Mouse (Mus musculus): Measurements from ENCODE around the gene Mtfp1. TPM values are rescaled to one million over a fixed set of nuclear protein-coding genes. Genes with fewer than 3 reads are reported as not detected.
"Not testable (repeated sequence)": the region's sequence is repeated elsewhere in the genome, so short reads cannot be mapped to it uniquely, and the experiment has no call there.

Gene Mtfp1
- polyA plus RNA-seq (2015; fragmentation: Nextera tagmentation; extraction: Ambion mirVana): 32.2 and 37.0 TPM in 2 replicates

DNA sequence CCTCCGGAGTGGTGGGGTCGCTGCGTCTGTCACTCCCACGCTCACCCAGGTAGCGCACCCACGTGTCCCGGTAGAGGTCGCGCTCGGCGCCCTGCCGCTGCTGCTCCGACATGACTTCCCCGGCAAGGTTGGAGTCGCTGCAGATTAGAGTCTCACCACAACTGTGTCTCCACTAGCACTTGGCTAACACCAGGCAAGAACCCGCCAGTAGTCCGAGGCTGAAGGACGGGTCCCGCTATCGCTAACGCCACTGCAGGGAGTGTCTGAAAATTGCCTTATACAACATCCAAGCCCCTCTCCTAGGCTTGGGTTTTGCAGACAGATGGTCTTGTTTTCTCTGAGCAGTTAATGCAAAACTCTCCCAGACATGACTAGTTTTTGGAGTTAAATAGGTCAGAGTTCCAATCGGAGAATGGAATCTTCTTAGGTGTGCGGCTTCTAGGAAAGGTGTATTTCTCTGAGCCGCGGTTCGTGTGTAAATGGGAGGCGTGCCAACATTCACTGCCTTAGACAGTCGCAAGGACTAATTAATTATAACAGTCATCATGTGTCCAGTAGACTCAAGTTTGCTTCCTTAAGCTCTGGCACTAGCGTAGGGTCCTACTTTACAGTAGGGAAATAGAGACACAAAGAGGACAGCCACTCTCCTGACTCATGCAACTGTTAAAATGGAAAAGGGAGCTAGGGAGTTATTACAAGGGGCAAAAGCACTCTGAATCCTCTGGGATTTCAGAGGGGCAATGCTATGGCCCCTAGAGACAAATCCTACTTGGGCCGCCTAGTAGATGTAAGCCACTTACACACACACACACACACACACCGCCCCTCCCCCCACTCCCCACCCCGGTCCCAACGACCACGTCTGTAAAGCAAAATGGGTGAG is at the start of gene Mtfp1:
Gene Mtfp1 (minus strand): TSS at position 275 of the 883 bp plus-strand sequence.
- peak; percentile 9; the same call in 1 of the 2 replicates for ATAC-seq
- Histone ChIP-seq H3K9ac (peak within 1 kb of the TSS; percentile 58), H3K36me3 (peaks cover 18% of the 10 kb centered on the region), H3K4me2 (replicated peaks) (peak within 1 kb of the TSS; percentile 75), H3K27ac (peak within 1 kb of the TSS; percentile 84), H3K4me1 (replicated peaks) (peaks cover 19% of the 10 kb centered on the region), H3K4me3 (replicated peaks) (peak within 1 kb of the TSS; percentile 53), H3K9me3 (no peaks in the 10 kb centered on the region), H3K27me3 (replicated peaks) (no peaks in the 10 kb centered on the region; the same call in 1 of the 2 replicates)
- 8% methylated on average over 29 of the region's 34 CpGs for WGBS

DNA sequence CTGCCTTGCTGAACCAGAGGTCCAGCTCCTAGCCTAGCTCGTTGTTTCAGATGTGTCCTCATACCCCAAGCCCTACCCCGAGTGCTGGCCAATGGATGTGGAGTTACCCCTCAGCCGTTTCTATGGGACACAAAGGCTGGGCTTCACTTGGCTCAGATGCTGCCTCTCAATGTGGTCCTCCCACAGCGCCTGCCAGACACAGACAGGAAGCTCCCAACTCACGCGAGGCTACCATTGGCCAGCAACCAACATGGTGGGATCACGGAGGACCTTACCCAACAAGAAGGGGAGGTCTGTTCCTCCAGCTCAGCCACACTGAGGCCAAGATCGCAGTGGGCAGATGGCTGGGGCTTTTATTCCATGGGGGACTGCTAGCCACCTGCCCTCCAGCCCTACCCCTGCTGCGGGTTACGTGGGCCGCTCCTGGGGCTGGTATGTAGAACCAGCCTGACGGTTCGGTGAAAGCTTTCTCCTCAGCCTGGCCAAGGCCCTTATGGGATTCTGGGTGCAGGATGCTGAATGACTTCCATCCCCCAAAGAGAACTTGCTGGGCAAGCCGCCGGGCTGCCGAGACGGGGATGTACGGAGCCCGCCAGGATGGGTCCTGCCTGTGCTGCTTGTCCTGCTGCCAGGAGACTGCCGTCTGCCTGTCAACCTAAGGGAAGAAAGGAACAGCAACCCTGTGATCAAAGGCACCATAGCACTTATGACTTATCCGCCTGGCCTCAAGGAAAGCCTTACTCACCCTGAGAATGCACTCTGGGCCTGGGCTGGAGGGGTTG is 48.2 kb upstream of the Mtfp1 start:
- H3K4me1 ChIP-seq (replicated peaks): no peaks in the 10 kb centered on the region
- no peak for ATAC-seq
- H3K4me3 ChIP-seq (replicated peaks): no peak overlapping the region
- H3K9me3 ChIP-seq: no peaks in the 10 kb centered on the region
- H3K36me3 ChIP-seq: peaks cover 15% of the 10 kb centered on the region
- H3K4me2 ChIP-seq (replicated peaks): no peak overlapping the region
- no peaks in the 10 kb centered on the region for H3K27me3 ChIP-seq (replicated peaks)
- 92% methylated on average over 21 of the region's 21 CpGs for WGBS
- no peak overlapping the region for H3K9ac ChIP-seq
- H3K27ac ChIP-seq: no peak overlapping the region

GRCm38 (mm10) chr11:4142352-4142751 is 47.1 kb upstream of the Mtfp1 start:
- peaks cover 16% of the 10 kb centered on the region for H3K36me3 ChIP-seq

DNA sequence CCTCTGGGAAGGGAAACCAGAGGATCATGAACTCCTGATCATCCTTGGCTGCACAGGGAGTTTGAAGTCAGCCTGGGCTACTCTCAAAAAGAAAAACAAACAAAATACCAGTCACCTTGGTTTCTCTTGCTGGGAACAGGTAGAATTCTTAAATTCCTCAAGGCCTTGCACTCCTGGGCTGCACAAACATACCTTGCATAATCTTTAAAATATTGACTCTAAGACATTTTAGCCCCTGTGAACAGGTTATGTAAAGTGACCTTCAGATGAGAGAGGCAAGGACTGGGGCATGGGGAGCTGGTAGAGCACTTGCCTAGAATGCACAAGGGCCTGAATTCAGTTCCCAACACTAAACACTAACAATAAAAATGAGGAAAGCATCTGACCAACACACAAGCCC is 46.3 kb upstream of the Mtfp1 start:
- peaks cover 18% of the 10 kb centered on the region for H3K36me3 ChIP-seq
- no peak overlapping the region for H3K27ac ChIP-seq
- H3K27me3 ChIP-seq (replicated peaks): no peaks in the 10 kb centered on the region
- H3K4me3 ChIP-seq (replicated peaks): no peak overlapping the region
- H3K4me2 ChIP-seq (replicated peaks): no peak overlapping the region
- H3K9ac ChIP-seq: no peak overlapping the region
- no peak for ATAC-seq
- peaks cover 2% of the 10 kb centered on the region; the same call in 1 of the 2 replicates for H3K4me1 ChIP-seq (replicated peaks)
- no peaks in the 10 kb centered on the region for H3K9me3 ChIP-seq

More at GRCm38 (mm10) chr11:4142352-4142751, 47.1 kb upstream of the Mtfp1 start:
- H3K4me1 ChIP-seq (replicated peaks): no peaks in the 10 kb centered on the region
- ATAC-seq: no peak
- no peak overlapping the region for H3K4me3 ChIP-seq (replicated peaks)
- no peak overlapping the region for H3K4me2 ChIP-seq (replicated peaks)
- H3K9ac ChIP-seq: no peak overlapping the region
- no peaks in the 10 kb centered on the region for H3K9me3 ChIP-seq
- no peaks in the 10 kb centered on the region for H3K27me3 ChIP-seq (replicated peaks)
- no peak overlapping the region for H3K27ac ChIP-seq
- WGBS: 86% methylated on average over 4 of the region's 4 CpGs

GRCm38 (mm10) chr11:4138964-4139363 is 43.7 kb upstream of the Mtfp1 start:
- Histone ChIP-seq H3K4me2 (replicated peaks) (no peak overlapping the region), H3K27ac (no peak overlapping the region), H3K4me3 (replicated peaks) (no peak overlapping the region), H3K9me3 (no peaks in the 10 kb centered on the region), H3K36me3 (peaks cover 18% of the 10 kb centered on the region), H3K4me1 (replicated peaks) (peaks cover 10% of the 10 kb centered on the region; the same call in 1 of the 2 replicates), H3K9ac (no peak overlapping the region), H3K27me3 (replicated peaks) (no peaks in the 10 kb centered on the region)
- no peak for ATAC-seq
- 67% methylated on average over 2 of the region's 2 CpGs for WGBS

DNA sequence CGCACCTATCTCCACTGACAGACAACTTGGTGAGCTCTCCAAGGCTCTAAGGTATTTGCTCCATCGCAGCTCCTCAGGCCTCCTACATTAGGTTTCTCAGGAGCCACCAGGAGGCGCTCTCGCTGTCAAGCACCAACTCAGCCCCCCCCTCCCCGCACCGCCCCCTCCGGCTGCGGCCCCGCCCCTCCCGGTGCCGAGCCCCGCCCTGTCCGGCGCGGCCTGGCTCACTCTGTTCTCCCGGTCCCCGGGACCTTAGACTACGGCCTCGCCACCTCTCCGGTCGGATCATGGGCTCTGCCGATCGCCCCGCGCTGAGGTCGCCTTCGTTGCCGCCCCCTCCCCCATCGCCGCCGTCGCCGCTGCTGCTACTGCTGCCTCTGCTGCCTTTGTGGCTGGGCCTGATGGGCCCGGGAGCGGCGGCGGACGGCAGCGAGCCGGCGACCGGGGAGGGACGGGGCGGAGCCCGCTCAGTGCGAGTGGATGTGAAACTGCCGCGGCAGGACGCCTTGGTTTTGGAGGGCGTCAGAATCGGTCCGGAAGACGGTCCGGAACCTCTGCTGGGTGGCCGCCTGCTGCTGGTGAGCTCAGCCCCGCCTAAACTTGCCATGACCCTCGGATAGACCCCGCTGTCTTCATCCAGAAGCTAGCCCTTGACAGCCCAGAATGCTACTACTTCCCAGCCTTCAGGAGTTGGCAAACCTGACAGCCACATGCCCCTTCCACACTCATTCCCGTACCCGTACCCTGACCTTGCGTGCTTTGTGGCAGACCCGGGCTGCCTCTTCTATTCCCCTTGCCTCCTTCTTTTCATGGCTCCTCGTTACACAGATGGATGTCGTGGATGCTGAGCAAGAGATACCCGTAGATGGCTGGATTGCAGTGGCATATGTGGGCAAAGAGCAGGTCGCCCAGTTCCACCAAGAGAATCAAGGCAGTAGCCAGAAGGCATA is 40.0 kb upstream of the Mtfp1 start, which contains the start of gene Rnf215:
Gene Rnf215 (plus strand): TSS at position 217 of the 950 bp plus-strand sequence.
- H3K27ac ChIP-seq: peak within 1 kb of the TSS; percentile 72; the same call in 1 of the 2 replicates
- no peaks in the 10 kb centered on the region for H3K27me3 ChIP-seq (replicated peaks)
- H3K9me3 ChIP-seq: no peaks in the 10 kb centered on the region
- peak within 1 kb of the TSS; percentile 98 for H3K9ac ChIP-seq
- peaks cover 6% of the 10 kb centered on the region; the same call in 1 of the 2 replicates for H3K36me3 ChIP-seq
- WGBS: 2% methylated on average over 65 of the region's 66 CpGs
- H3K4me3 ChIP-seq (replicated peaks): peak within 1 kb of the TSS; percentile 91
- peaks cover 10% of the 10 kb centered on the region; the same call in 1 of the 2 replicates for H3K4me1 ChIP-seq (replicated peaks)
- peak; percentile 97 for ATAC-seq
- peak within 1 kb of the TSS; percentile 84 for H3K4me2 ChIP-seq (replicated peaks)

DNA sequence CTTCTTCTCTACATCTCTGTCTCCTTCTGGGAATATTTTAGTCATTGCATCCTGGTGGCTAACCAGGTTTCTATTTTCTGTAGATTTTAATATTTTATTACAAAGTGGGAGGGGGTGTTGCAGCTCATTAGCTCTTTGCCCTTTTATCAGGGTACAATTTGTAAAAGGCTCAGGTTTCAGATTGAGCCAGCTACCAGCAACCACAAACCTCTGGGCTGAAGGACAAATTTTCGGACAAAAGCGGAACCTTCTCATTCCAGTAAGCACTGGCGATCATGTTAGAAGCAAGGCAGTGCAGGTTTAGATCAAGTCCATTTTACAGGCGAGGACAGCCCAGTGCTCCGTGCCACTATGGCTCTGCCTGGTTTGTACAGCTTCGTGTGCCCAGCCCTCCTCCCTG is 39.2 kb upstream of the Mtfp1 start:
- H3K4me2 ChIP-seq (replicated peaks): no peak overlapping the region
- peaks cover 10% of the 10 kb centered on the region; the same call in 1 of the 2 replicates for H3K4me1 ChIP-seq (replicated peaks)
- peaks cover 3% of the 10 kb centered on the region; the same call in 1 of the 2 replicates for H3K36me3 ChIP-seq
- no peaks in the 10 kb centered on the region for H3K27me3 ChIP-seq (replicated peaks)
- no peak for ATAC-seq
- no peaks in the 10 kb centered on the region for H3K9me3 ChIP-seq
- no peak overlapping the region for H3K27ac ChIP-seq
- 62% methylated on average over 6 of the region's 6 CpGs for WGBS
- H3K4me3 ChIP-seq (replicated peaks): no peak overlapping the region
- no peak overlapping the region for H3K9ac ChIP-seq

- Histone ChIP-seq H3K9me3 (no peaks in the 10 kb centered on the region), H3K27me3 (replicated peaks) (no peaks in the 10 kb centered on the region), H3K4me3 (replicated peaks) (no peak overlapping the region), H3K4me1 (replicated peaks) (peaks cover 10% of the 10 kb centered on the region; the same call in 1 of the 2 replicates), H3K36me3 (peaks cover 3% of the 10 kb centered on the region; the same call in 1 of the 2 replicates), H3K4me2 (replicated peaks) (no peak overlapping the region), H3K27ac (no peak overlapping the region), H3K9ac (no peak overlapping the region)
- WGBS: 57% methylated on average over 3 of the region's 3 CpGs
- ATAC-seq: no peak
These were observed 38.2 kb upstream of the Mtfp1 start for GRCm38 (mm10) chr11:4133450-4133849.

GRCm38 (mm10) chr11:4128461-4128860 is 33.2 kb upstream of the Mtfp1 start:
- not testable (repeated sequence) for H3K4me2 ChIP-seq (replicated peaks); H3K9ac ChIP-seq; H3K4me1 ChIP-seq (replicated peaks); H3K27ac ChIP-seq; H3K4me3 ChIP-seq (replicated peaks); H3K9me3 ChIP-seq; H3K36me3 ChIP-seq; H3K27me3 ChIP-seq (replicated peaks); ATAC-seq
- WGBS: 85% methylated on average over 4 of the region's 4 CpGs

DNA sequence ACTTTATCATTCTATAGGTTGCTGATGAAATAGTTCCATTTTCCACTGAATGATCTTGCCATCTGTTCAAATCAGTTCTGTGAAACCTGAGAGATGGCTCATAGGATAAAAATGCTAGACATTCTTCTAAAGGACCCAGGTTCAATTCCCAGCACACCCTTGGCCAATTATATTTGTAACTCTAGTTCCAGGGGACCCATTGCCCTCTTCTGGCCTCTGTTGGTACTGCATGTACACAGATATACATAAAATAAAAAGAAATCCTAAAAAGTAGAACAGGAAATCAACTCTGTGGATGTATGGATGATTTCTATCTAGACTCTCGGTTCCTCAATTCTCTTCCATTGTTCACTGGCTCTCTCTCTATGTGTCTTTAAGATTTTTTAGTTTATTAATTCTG is 31.8 kb upstream of the Mtfp1 start:
- Histone ChIP-seq H3K27ac (no peak overlapping the region), H3K9ac (no peak overlapping the region), H3K4me1 (replicated peaks) (no peaks in the 10 kb centered on the region), H3K4me2 (replicated peaks) (no peak overlapping the region), H3K27me3 (replicated peaks) (no peaks in the 10 kb centered on the region), H3K36me3 (no peaks in the 10 kb centered on the region), H3K9me3 (no peaks in the 10 kb centered on the region), H3K4me3 (replicated peaks) (no peak overlapping the region)
- ATAC-seq: no peak
- 95% methylated on average over 1 of the region's 1 CpGs for WGBS

DNA sequence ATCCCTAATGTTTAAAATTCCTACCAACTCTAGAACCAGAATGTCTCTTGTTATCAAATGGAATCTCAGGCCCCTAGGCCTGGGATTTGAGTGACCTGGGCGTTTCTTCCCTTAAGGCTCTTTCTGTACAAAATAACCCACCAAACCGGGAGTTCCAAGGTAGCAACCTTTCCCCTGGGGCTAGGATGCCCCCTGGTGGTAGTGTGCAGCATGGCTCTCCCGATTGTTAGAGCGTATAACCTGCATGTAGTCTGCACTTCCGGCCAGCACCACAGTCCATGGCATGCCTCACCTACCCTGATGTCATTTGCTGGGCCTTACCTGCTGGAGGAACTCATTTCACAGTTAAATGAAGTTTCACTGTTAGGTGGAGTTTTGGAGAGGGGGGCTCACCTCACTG is 28.7 kb upstream of the Mtfp1 start:
- H3K4me1 ChIP-seq (replicated peaks): 0 out of 2 replicates have a peak, but pooled peaks cover under 1% of the 10 kb centered on the region
- H3K27me3 ChIP-seq (replicated peaks): no peaks in the 10 kb centered on the region
- ATAC-seq: no peak
- no peak overlapping the region for H3K27ac ChIP-seq
- no peak overlapping the region for H3K4me3 ChIP-seq (replicated peaks)
- H3K36me3 ChIP-seq: no peaks in the 10 kb centered on the region
- H3K9ac ChIP-seq: no peak overlapping the region
- WGBS: 66% methylated on average over 5 of the region's 5 CpGs
- no peaks in the 10 kb centered on the region for H3K9me3 ChIP-seq
- no peak overlapping the region for H3K4me2 ChIP-seq (replicated peaks)

Data from intestine, embryonic 15.5 days (tissue).